Mouse (Mus musculus) hindbrain, embryonic 16.5 days (tissue): ENCODE results near the gene Nupr1. TPM values are rescaled to one million over a fixed set of nuclear protein-coding genes. Genes with fewer than 3 reads are reported as not detected.

Experiments
- ATAC-seq: fragments of 200-750 bp; cut with Nextera tagmentation; 2 replicates; pipeline ENCODE4 v1.8.0; 2017; ENCODE audit warnings: moderate TSS enrichment, moderate library complexity
- H3K27ac ChIP-seq: fragments of 300-500 bp; sonication (generic); 2 replicates; pipeline ENCODE4 v1.5.1; 2014; ENCODE audit warnings: low read depth, mild to moderate bottlenecking, control low read depth, low read length, moderate library complexity
- H3K27me3 ChIP-seq: fragments of 300-500 bp; sonication (generic); replicated peaks from 2 replicates; pipeline ENCODE4 v1.6.1; 2014; ENCODE audit warnings: low read length; ENCODE audit not compliant: control insufficient read depth, insufficient read depth
- H3K36me3 ChIP-seq: fragments of 300-500 bp; sonication (generic); 2 replicates; pipeline ENCODE4 v1.6.1; 2014; ENCODE audit warnings: mild to moderate bottlenecking, low read length, moderate library complexity, mixed read lengths; ENCODE audit not compliant: control insufficient read depth, insufficient read depth
- H3K4me1 ChIP-seq: fragments of 300-500 bp; sonication (generic); 2 replicates; pipeline ENCODE4 v1.6.1; 2014; ENCODE audit warnings: low read depth, low read length; ENCODE audit not compliant: control insufficient read depth, insufficient read depth
- H3K4me2 ChIP-seq: fragments of 300-500 bp; sonication (generic); 2 replicates; pipeline ENCODE4 v1.6.1; 2014; ENCODE audit warnings: mild to moderate bottlenecking, low read length, control low read depth, moderate library complexity
- H3K4me3 ChIP-seq: fragments of 300-500 bp; sonication (generic); 2 replicates; pipeline ENCODE4 v1.5.1; 2014; ENCODE audit warnings: mild to moderate bottlenecking, low read length, control low read depth, moderate library complexity
- H3K9ac ChIP-seq: fragments of 300-500 bp; sonication (generic); 2 replicates; pipeline ENCODE4 v1.6.1; 2014; ENCODE audit warnings: low read depth, mild to moderate bottlenecking, control low read depth, low read length, moderate library complexity
- H3K9me3 ChIP-seq: fragments of 300-500 bp; sonication (generic); 2 replicates; pipeline ENCODE4 v1.6.1; 2014; ENCODE audit warnings: mild to moderate bottlenecking, low read length, moderate library complexity; ENCODE audit not compliant: control insufficient read depth
- WGBS: fragments of 180-500 bp; shearing (Covaris S2); extraction: QIAGEN DNeasy Blood & Tissue Kit; methylation state at CpG from one replicate; pipeline ENCODE4 v1.1.7; 2014; 5-methylcytosine and 5-hydroxymethylcytosine counted together
- polyA plus RNA-seq: library from polyadenylated mRNA; unstranded; fragments of >200 nt; fragmentation: Nextera tagmentation; extraction: Ambion mirVana; gene quantifications from 2 replicates; pipeline ENCODE4 v1.2.1, GENCODE M21; 2015

The Nupr1 gene
- polyA plus RNA-seq, 1 experiment from 2014 or later: 14.8 TPM

GRCm38 (mm10) chr7:126616707-126617106 is 14.0 kb downstream of the Nupr1 start:
- no peaks in the 10 kb centered on the region for H3K27me3 ChIP-seq
- no peaks in the 10 kb centered on the region for H3K9me3 ChIP-seq
- no peaks in the 10 kb centered on the region for H3K4me1 ChIP-seq
- H3K36me3 ChIP-seq: no peaks in the 10 kb centered on the region
- H3K27ac ChIP-seq: no peak overlapping the region
- ATAC-seq: no peak
- no peak overlapping the region for H3K9ac ChIP-seq
- 66% methylated on average over 3 of the region's 3 CpGs for WGBS
- no peak overlapping the region for H3K4me2 ChIP-seq
- no peak overlapping the region for H3K4me3 ChIP-seq

GRCm38 (mm10) chr7:126612736-126613135 is 17.9 kb downstream of the Nupr1 start:
- no peak for ATAC-seq
- Histone ChIP-seq H3K4me2 (no peak overlapping the region), H3K9ac (no peak overlapping the region), H3K27ac (no peak overlapping the region), H3K4me3 (no peak overlapping the region), H3K4me1 (no peaks in the 10 kb centered on the region), H3K36me3 (no peaks in the 10 kb centered on the region), H3K27me3 (no peaks in the 10 kb centered on the region), H3K9me3 (no peaks in the 10 kb centered on the region)
- 81% methylated on average over 3 of the region's 3 CpGs for WGBS

GRCm38 (mm10) chr7:126607796-126608195 is 22.9 kb downstream of the Nupr1 start:
- no peaks in the 10 kb centered on the region for H3K9me3 ChIP-seq
- no peak overlapping the region for H3K27ac ChIP-seq
- H3K4me1 ChIP-seq: no peaks in the 10 kb centered on the region
- ATAC-seq: no peak
- no peak overlapping the region for H3K4me3 ChIP-seq
- H3K4me2 ChIP-seq: no peak overlapping the region
- H3K27me3 ChIP-seq: no peaks in the 10 kb centered on the region
- WGBS: 83% methylated on average over 5 of the region's 5 CpGs
- H3K36me3 ChIP-seq: no peaks in the 10 kb centered on the region
- no peak overlapping the region for H3K9ac ChIP-seq

- Histone ChIP-seq H3K4me3 (no peak overlapping the region), H3K27me3 (no peaks in the 10 kb centered on the region), H3K4me2 (no peak overlapping the region), H3K9me3 (no peaks in the 10 kb centered on the region), H3K9ac (no peak overlapping the region), H3K27ac (no peak overlapping the region), H3K36me3 (no peaks in the 10 kb centered on the region), H3K4me1 (no peaks in the 10 kb centered on the region)
- WGBS: 67% methylated on average over 3 of the region's 3 CpGs
- no peak for ATAC-seq
Observed at GRCm38 (mm10) chr7:126607064-126607463, 23.6 kb downstream of the Nupr1 start.

- Histone ChIP-seq H3K36me3 (no peaks in the 10 kb centered on the region), H3K9me3 (no peaks in the 10 kb centered on the region), H3K9ac (no peak overlapping the region), H3K4me3 (no peak overlapping the region), H3K27ac (no peak overlapping the region), H3K4me1 (no peaks in the 10 kb centered on the region), H3K4me2 (no peak overlapping the region), H3K27me3 (no peaks in the 10 kb centered on the region)
- ATAC-seq: no peak
- 83% methylated on average over 5 of the region's 5 CpGs for WGBS
Observed at GRCm38 (mm10) chr7:126606611-126607010, 24.1 kb downstream of the Nupr1 start.

- Histone ChIP-seq H3K4me1 (no peaks in the 10 kb centered on the region), H3K9ac (no peak overlapping the region), H3K27me3 (no peaks in the 10 kb centered on the region), H3K4me3 (no peak overlapping the region), H3K36me3 (no peaks in the 10 kb centered on the region), H3K27ac (no peak overlapping the region), H3K4me2 (no peak overlapping the region), H3K9me3 (no peaks in the 10 kb centered on the region)
- WGBS: 86% methylated on average over 3 of the region's 3 CpGs
- no peak for ATAC-seq
Observed at GRCm38 (mm10) chr7:126602650-126603049, 28.0 kb downstream of the Nupr1 start.

- Histone ChIP-seq H3K4me2 (no peak overlapping the region), H3K27me3 (no peaks in the 10 kb centered on the region), H3K4me3 (no peak overlapping the region), H3K9me3 (no peaks in the 10 kb centered on the region), H3K9ac (no peak overlapping the region), H3K4me1 (no peaks in the 10 kb centered on the region), H3K36me3 (no peaks in the 10 kb centered on the region), H3K27ac (no peak overlapping the region)
- WGBS: 56% methylated on average over 5 of the region's 5 CpGs
- ATAC-seq: no peak
Observed at GRCm38 (mm10) chr7:126601896-126602295, 28.8 kb downstream of the Nupr1 start.

GRCm38 (mm10) chr7:126598919-126599318 is 31.7 kb downstream of the Nupr1 start:
- 87% methylated on average over 6 of the region's 6 CpGs for WGBS
- H3K27me3 ChIP-seq: no peaks in the 10 kb centered on the region; the same call in 1 of the 2 replicates

GRCm38 (mm10) chr7:126596414-126596813 is 34.2 kb downstream of the Nupr1 start:
- H3K4me1 ChIP-seq: no peaks in the 10 kb centered on the region
- WGBS: 65% methylated on average over 6 of the region's 6 CpGs
- no peak overlapping the region for H3K27ac ChIP-seq
- H3K4me3 ChIP-seq: no peak overlapping the region
- no peak overlapping the region for H3K4me2 ChIP-seq
- H3K36me3 ChIP-seq: no peaks in the 10 kb centered on the region
- no peaks in the 10 kb centered on the region for H3K9me3 ChIP-seq
- no peaks in the 10 kb centered on the region; the same call in 1 of the 2 replicates for H3K27me3 ChIP-seq
- ATAC-seq: no peak
- no peak overlapping the region for H3K9ac ChIP-seq

More at GRCm38 (mm10) chr7:126598919-126599318, 31.7 kb downstream of the Nupr1 start:
- H3K36me3 ChIP-seq: no peaks in the 10 kb centered on the region
- no peak overlapping the region for H3K27ac ChIP-seq
- no peaks in the 10 kb centered on the region for H3K9me3 ChIP-seq
- no peak overlapping the region for H3K4me3 ChIP-seq
- ATAC-seq: no peak
- H3K4me2 ChIP-seq: no peak overlapping the region
- no peak overlapping the region for H3K9ac ChIP-seq
- no peaks in the 10 kb centered on the region for H3K4me1 ChIP-seq

GRCm38 (mm10) chr7:126595890-126596289 is 34.8 kb downstream of the Nupr1 start:
- ATAC-seq: no peak
- Histone ChIP-seq H3K9me3 (no peaks in the 10 kb centered on the region), H3K9ac (no peak overlapping the region), H3K36me3 (no peaks in the 10 kb centered on the region), H3K4me2 (no peak overlapping the region), H3K27ac (no peak overlapping the region), H3K4me1 (no peaks in the 10 kb centered on the region), H3K27me3 (no peaks in the 10 kb centered on the region; the same call in 1 of the 2 replicates), H3K4me3 (no peak overlapping the region)
- WGBS: 88% methylated on average over 5 of the region's 5 CpGs
